Mouse (Mus musculus): ENCODE data around the gene Gm10837. TPM values are rescaled to one million over a fixed set of nuclear protein-coding genes. Genes with fewer than 3 reads are reported as not detected.

Gm10837 gene
- total RNA-seq, 2 experiments from 2014 or later = not detected

DNA sequence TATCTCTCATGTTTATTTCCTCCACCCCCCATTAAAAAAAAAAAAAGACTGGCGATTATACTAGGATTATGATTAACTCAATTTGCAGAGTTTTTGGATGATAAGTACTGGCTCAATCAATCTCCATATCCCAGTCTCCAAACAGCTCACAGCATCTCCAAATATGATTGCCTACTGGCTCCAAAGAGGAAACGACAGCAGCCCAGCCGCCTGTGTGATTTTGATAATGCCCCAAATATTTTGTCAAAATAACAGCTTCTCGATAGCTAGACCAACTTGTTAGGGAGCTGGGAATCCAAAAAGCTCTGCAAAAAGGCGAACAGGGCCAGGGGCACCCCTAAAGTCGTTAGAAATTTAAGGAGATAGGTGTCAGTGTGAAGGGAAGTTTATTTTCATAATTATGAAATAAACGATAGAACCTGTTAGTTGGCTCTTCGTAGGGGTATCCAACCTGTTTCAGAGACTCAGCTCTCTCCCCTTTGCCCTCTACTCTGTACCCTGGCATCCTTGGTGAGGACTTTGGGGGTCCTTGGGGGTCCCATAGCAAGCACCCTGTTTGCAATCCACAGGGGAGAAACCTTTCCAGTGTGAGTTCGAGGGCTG lies 12.3 kb upstream of the Gm10837 start:
- no peak for ATAC-seq (ENCODE audit: poor library complexity, severe bottlenecking)

DNA sequence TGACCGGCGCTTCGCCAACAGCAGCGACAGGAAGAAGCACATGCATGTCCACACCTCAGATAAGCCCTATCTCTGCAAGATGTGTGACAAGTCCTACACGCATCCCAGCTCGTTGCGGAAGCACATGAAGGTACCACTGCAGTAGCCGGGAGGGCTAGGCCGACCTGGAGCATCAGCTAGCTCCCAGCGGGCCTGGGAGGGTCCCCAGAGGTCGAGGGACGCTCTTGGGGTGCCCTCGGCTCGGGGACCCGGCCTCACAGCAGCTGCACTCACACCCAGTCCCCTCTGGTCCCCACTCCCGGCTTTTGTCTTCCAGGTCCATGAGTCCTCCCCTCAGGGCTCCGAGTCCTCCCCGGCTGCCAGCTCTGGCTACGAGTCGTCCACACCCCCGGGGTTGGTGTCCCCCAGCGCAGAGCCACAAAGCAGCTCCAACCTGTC lies 11.8 kb upstream of the Gm10837 start:
- ATAC-seq (ENCODE audit: poor library complexity, severe bottlenecking) = no peak

DNA sequence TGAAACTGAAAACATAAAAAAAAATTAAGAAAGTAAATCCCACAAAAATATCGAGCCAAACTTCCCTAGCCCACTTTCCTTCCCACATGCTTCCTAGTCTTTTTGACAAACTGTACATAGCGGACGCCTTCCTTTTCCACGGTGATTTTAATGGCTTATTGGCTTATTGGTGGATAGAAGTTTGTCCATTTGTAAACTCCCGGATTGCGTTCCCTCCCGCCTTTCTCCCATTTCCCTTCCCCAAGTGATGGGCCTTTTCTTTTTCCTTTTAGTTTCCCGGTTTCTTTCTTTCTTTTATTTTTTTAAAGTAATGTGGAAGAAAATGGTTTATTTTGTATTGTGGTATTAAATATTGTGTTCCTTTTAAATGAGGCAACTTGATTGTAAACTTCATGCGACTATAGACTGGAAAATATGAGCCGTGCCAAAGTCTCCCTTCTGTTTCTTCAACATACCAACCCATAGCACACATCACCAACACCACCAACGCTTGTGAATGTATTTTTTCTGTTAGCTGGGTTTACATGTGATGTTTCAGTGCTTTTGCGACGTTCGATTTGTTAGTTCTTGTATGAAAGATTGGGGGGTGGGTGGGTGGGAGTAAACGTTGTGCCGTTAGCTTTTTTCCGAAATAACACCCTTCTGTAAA lies 10.8 kb upstream of the Gm10837 start:
- no peak for ATAC-seq (ENCODE audit: poor library complexity, severe bottlenecking)

DNA sequence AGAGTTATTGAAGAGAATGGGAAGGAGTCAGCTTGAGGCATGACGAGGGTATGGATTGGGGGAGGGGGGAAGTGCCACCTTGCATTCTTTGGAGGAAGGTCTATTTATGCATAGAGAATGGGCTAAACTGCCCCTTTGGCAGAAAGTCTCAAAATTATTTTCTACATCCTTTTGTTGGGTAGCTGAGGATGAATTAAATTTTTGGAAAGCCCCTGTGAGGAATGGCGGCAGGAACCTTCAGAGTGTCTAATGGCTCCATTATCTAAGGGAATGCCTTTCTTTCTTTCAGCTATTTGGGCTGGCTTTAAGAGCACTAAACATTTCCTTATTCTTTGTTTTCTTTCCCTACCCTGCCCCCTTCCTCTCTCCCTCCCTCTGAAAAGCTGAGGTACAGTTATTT lies 10.0 kb upstream of the Gm10837 start:
- ATAC-seq (ENCODE audit: poor library complexity, severe bottlenecking) = no peak

DNA sequence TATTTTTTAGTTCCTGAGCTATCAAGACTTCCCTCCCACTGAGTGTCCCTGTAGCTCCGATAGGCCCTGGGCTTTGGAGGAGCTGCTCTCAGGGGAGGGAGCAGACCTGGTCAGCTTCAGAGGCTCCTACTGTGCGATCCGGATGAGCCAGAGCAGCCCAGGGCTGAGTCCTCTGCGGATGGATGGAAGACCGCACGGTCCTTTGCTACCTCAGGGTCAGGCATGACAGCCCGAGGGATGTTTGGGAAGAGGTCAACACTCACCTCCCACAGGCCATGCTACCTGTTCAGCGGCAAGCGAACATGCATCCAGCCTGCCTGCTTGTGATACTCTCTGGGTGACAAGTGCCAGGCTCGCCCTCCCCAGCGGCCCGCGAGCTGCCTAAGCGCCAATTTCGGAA lies 9.2 kb upstream of the Gm10837 start:
- no peak for ATAC-seq (ENCODE audit: poor library complexity, severe bottlenecking)

DNA sequence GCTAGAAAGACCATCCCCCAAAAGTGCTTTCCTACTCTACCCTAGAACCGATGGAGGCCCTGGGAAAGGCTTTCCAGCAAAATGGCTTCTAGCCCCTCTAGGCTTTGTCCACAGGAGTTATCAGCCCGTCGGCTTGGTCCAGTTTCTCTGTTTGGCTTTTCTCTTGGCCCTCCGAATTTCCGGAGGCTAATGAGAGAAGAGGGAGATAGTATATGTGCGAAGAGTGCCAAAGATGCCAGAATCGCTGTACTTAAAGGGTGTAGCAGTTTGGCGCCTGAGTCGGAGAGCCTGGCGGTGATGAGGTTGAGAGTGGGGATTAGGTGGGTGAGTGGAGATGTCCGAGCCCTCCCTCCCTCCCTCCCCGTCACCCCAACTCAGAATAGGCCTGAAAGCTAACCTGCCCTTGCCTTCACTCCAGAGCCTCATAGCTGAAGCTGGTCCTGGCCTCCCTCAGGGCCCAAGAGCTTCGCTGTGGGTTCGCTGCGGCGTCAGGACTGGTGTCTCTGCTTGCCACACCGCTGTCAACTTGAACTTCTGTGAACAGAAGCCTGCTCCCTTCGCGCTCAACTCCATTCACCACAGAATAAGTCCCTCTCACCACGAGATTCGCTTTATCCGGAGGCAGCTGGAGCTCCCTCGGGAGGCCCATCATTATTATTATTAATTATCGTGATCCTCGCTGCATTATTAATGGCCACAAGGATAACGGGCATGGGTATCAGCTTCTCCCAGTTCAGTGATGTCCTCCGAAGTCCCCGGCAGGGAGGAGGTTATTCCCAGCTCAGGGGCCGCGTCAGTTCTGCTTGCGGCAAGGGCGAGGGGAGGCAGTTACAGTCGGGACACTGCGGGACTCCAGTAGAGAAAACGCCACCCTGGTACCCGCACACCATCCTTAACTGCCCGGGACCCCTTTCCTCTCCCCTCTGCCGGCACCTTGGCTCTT lies 8.0 kb upstream of the Gm10837 start:
- no peak for ATAC-seq (ENCODE audit: poor library complexity, severe bottlenecking)

DNA sequence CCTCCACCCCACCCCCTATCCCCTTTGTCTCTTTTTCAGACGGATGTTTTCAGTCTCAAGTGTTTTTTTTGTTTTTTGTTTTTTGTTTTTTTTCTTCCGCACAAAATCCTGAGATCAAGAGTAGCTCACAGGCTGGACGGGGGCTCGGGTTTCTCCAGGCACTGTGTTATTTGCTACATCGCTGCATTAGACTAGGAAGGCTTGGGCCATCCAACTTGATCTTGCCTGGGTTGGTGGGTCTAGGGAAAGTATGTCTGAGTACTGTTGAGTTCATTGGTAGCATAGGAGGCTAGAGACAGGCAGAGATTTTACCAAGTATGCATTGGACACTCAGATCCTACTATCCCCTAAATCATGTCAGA lies 7.4 kb upstream of the Gm10837 start:
- ATAC-seq (ENCODE audit: poor library complexity, severe bottlenecking) = no peak

DNA sequence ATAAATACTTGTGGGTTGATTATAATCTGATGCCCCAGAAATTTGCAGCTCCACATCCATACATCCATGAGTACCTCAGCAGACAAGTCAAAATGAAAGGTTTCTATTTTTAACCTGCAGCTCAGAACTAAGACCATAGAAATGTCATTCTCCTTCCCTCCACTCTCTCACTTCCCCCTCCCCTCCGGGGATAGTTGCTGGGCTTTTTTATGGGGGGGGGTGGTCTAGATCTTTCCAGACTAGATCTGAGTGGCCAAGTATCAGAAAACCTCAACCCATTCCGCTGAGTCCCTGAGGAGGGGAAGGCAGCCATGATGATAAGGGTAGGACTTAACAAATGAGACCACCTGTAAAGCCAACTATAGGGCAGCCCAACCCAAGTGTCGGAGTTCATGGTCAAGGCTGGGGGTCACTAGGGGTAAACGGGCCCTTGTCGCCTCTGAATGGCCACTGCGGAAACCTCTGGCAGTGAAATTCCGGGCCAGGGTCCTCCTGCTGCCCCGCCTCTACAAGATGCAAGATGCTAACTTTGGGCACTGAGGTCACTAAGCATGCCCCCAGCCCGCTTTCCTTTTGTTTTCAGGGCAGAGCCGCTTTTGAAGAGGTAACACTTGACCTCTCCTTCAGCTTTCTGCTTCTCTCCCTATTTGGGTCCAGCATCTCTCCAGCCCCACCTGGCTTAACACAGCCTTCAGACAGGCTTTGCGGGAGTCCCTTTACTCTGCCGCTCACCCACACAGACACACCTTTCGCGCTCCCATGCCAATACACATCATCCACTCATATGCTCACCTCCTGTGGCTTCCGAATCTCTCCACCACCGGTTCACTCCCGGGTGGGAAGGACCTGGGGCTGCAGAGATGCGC lies 6.6 kb upstream of the Gm10837 start:
- ATAC-seq (ENCODE audit: poor library complexity, severe bottlenecking) = no peak

DNA sequence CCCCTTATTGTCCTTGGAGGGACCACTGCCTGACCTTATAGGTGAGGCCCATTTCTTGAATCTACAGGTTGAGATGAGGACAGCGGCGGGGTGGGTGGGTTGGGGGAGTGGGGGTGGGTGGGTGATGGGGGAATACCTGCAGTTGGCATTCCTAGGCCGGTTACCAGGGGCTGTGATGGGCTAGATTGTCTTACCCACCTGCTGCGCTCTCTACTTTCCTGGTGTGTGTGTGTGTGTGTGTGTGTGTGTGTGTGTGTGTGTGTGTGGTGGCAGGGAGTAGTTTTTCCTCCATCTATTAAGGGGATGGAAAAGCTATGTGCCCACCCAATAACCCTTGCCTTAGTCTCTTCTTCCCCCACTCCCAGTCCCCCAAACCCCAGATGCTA lies 5.9 kb upstream of the Gm10837 start:
- ATAC-seq (ENCODE audit: poor library complexity, severe bottlenecking) = no peak

DNA sequence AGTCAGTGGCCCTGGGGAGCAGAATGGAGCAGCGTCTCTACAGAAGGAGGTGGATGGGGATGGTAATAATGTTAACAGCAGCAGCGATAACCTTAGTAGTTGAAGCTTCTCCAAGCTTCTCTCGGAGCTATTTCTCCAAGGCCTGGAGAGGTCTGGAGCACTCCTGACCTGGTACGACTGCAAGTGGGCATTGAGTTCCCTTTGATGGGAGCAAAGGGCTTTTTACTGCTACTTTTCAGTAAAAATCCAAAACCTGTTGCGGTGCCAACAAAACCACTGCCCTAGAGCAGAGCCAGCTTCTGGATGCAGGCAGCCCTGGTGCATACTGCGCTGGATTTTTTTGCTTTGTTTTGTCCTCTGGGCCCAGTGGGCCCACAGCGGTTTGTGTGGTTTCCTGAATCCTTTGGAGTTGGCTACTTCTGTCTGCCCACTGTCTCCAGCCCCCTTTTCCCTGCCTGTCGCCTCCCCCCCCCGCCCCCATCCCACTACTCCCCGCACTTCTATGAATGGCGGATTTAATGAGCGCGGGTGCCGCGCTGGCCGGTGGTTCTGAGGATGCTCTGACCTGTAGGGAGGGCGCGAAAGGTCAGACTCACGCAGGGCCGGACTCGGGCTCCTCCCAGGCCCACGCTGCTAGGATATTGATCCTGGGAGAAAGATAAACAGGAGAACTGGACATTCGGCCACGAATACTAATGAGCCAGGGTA lies 5.4 kb upstream of the Gm10837 start:
- no peak for ATAC-seq (ENCODE audit: poor library complexity, severe bottlenecking)

DNA sequence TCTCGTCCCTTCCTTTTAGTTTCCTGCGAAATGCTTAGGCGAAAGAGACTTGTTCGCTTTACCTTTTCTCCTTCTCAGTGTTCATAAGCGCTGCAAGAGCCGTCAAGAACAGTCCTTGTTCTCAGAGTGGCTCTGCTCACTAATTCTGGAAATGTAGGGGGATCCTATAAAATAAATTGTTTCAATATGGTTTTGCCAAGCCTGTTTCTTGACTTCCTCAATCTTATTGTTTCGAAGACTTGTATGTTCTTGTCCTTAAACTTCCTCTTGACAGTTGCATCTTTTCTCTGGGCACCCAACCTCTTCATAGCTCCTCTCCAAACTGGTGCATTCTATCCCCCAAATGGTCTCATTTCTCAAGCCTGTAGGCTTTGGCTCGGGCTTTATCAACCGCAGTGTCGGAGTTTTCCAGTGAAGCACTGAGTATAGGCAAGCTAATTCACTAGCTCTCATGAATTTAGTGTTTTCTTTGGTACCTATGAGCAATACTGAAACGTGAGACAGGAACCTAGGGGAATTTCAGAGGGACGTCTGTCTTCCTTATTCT lies 4.7 kb upstream of the Gm10837 start:
- 0 out of 2 replicates have a peak, but pooled peaks have one; percentile 12 for ATAC-seq (ENCODE audit: poor library complexity, severe bottlenecking)

DNA sequence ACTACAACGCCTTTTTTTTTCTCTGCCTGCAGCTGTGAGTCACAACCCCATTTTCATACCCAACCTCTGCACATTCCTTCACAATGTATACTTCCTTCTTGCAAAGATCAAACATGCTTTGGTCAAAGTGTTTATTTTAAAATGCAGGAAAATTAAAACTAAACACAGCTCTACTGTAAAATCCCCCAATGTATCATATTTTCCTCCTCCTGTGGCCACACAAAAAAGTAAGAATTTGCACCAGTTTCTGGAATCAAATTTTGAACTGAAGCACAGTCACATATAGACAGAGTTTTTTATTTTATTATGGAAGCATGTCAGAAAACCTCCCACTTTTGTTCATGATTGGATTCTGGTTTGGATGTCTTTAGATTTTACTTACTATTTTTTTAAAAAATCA lies 3.8 kb upstream of the Gm10837 start:
- ATAC-seq (ENCODE audit: poor library complexity, severe bottlenecking) = no peak

DNA sequence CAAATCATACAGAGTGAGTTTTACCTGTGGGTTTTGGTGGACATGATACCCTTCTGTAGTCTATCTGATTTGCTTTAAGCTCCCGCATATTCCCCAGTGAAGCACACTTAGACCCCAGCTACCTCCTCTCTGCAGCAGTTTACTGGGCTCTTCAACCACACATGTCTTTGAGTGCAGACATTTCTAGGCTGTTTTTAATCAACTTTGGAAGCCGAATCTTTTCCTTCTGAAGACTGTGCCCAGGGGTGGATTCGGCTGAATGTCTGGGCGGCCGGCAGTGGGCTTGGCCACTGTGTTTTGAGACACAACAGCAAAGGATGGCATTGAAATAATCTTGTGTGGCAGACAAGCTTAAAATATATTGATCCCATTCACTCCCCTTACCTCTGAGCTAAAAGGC lies 3.0 kb upstream of the Gm10837 start:
- no peak for ATAC-seq (ENCODE audit: poor library complexity, severe bottlenecking)

DNA sequence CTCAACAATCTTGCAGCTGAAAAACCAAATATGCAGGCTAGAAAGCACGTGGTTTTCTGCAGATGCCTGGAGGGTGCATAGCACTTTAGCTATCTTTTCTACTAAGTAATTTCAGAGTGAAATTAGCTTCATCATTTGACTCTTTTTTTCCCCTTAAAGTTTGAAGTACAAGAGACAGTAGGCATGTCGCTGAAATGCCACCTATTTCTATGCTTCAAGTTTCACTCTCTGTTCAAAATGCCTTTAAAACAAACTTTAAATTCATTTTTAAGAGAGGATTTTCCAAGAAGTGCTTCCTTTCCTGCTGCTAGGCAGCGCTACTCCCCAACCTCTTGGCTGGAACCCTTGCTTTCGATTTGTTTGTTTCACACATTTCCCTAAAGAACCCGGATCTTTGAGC lies 1.3 kb upstream of the Gm10837 start:
- no peak for ATAC-seq (ENCODE audit: poor library complexity, severe bottlenecking)

DNA sequence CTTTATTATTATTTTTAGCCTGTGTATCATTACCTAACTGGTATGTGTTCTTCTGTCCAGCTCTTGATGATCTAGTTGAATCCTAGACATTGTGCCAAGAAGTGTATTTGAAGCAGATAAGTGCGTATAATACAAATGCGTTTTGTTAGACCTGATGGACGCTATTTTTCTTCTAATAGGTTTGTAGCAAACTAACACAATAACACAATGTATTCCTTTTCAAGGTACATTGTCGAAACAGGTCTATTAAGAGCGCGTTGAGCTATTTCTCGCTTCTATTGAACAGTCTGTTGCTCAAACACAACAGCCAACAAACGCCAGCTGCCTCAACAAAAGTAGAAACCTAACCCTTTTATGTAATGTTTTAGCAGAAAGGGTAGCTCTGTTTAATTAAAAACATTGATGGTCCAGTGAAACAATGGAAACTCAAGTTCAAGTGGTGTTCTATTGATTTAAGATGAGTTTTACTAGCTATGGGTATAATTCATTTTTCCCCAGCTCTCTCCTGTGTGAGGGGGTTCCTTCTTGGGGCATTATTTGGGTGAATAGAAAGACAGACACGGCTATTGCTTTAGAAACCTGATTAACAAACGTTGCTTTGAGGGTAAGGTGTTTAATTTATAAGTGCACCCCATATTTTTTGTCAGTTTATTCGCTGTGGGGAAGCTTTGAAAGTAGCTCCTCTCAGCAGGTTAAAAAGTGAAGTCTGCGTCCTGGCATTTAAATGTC lies 536 bp upstream of the Gm10837 start:
- ATAC-seq (ENCODE audit: poor library complexity, severe bottlenecking) = no peak

DNA sequence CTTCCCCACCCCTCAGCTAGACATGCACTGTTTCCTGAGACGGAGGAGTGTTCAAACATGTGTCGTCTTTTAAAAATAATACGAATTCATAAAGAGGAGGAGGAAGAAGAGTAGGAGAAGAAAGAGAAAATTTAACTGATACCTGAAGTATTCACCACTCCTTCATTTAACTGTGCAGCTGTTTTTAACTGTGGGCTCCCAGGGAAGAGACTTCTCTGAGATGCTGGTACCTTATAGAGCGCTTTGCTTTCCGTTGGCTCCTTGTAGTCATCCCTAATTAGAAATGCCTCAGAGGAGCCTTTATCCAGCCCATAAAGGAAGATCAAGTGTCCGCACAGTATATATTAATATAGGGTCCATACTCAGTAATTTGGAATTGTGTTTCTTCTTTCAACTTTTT lies 1.1 kb downstream of the Gm10837 start:
- no peak for ATAC-seq (ENCODE audit: poor library complexity, severe bottlenecking)

DNA sequence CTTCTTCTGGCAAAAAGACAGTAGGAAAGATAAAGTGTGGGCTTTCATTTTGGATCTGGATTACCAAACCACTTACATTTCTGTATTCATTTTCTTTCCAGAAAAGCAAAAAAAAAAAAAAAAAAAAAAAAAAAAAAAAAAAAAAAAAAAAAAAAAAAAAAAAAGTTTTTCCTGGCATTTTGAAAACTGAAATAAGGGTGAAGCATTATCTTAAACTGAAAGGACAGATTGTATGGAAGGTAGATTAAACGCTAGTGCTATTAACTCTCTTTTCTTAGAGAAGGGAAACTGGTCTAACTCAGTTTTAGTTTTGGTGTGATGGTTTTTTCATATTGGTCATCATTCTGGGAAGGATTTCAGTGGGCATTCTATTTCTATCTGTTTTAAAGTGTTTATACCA lies 1.6 kb downstream of the Gm10837 start:
- no peak for ATAC-seq (ENCODE audit: poor library complexity, severe bottlenecking)

DNA sequence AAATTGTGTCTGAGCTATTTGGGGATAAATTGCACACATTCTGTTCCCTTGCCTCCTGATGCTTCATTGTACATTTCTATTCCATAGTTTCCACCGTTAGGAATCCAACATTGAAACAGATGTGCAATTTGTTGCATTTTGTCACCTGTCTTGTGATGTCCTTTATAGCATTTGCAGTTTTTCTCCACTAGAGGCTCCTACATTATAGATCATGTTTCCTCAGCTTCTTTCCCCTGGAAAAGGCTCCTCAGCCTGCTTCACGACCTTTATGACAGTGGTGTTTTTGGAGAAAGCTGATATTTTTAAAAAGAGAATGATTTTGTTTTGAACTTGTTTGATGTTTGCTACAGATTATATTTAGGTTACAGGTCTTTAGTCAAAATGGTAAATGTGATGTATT lies 18.7 kb downstream of the Gm10837 start:
- ATAC-seq (ENCODE audit: poor library complexity, severe bottlenecking) = no peak

DNA sequence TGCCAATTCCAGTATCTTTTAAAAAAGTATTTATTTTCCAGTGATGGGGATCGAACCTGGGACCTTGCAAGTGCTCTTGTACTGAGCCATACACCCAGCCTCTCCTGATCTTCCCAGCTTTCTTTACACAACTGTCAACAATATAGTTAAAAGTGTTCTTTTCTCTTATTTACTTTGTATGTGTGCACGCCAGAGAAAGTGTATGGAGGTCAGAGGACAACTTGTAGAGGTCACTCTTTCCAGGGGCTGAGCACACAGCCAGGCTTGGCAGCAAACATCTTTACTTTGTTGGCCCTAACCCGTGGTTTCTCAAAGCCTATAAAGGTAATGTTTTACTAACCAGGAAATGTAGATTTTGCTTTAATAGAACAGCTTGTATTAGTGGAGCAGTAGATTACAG lies 21.1 kb downstream of the Gm10837 start:
- no peak for ATAC-seq (ENCODE audit: poor library complexity, severe bottlenecking)

Measured in megakaryocyte, adult 5-6 weeks (primary cell).